Mouse (Mus musculus) liver, embryonic 14.5 days (tissue): ENCODE measurements around the gene Nfasc.

ENCODE experiments used
- CTCF ChIP-seq: IDR thresholded peaks from 2 replicates; pipeline ENCODE4 v1.5.1; 2016; ENCODE audit warnings: antibody characterized with exemption, low read depth, control low read depth
- EP300 ChIP-seq: IDR thresholded peaks from 2 replicates; pipeline ENCODE4 v1.6.1; 2016; ENCODE audit warnings: antibody characterized with exemption, low read depth

DNA sequence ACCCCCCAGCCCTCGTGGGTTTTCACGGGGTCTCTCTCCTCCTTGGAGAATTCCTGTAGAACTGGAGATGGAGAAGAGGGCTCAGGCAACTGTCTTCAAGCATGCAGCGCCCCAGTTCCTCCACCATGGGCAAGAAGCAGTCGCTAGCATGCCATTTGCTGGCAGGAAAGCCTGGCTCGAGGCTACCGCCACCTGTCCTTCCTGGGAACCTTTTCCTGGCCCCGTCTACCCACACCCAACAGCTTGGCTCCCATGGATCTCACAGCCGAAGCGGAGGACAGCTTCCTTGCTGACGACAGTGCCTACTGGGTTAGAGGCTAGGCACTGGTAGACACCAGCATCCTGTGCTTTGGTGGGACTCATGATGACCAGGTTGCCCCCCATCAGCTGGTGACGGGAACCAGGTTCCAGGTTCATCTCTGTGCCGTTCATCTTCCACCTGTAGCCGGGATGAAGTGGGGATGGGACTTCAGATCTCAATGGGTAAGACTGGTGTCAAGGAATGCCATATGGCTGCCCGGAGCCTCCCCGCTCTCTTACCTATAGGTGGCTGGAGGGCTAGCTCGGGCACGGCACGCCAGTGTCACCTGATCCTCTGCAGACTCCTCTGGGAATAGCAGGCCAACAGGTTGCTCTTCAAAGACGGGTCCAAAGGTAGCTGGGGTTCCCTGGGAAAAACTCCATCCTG lies 212.8 kb downstream of the Nfasc start:
- TF ChIP-seq CTCF (no peak), EP300 (no peak)
